Mouse (Mus musculus): ENCODE measurements around the gene Fkbp2. TPM values are rescaled to one million over a fixed set of nuclear protein-coding genes. Genes with fewer than 3 reads are reported as not detected.
A peak's percentile ranks its signal among the peaks of the same experiment; 100 is the strongest.

The Fkbp2 gene
- 78.5 and 79.0 TPM in 2 replicates for polyA plus RNA-seq (2015; fragmentation: Nextera tagmentation; extraction: Ambion mirVana)

- no peak for TF ChIP-seq CTCF (IDR thresholded peaks at IDR 0.05; ENCODE audit: low read depth)
- no peak for TF ChIP-seq EP300 (IDR thresholded peaks at IDR 0.05; ENCODE audit: low read depth)
- 1% methylated on average over 38 of the region's 38 CpGs for WGBS (ENCODE audit: insufficient replicate concordance)
These were observed at the start of gene Fkbp2 for GRCm38 (mm10) chr19:6980381-6981093. Gene Fkbp2, minus strand, starts transcription at chr19:6980501.

GRCm38 (mm10) chr19:7029531-7029930 is 49.2 kb upstream of the Fkbp2 start:
- WGBS (ENCODE audit: insufficient replicate concordance): 87% methylated on average over 5 of the region's 5 CpGs
- H3K27ac ChIP-seq (ENCODE audit: low read depth): no peak overlapping the region
- H3K36me3 ChIP-seq (replicated peaks; ENCODE audit: insufficient read depth, low read length): peaks cover 83% of the 10 kb centered on the region
- TF ChIP-seq CTCF (IDR thresholded peaks at IDR 0.05; ENCODE audit: low read depth) (no peak), EP300 (IDR thresholded peaks at IDR 0.05; ENCODE audit: low read depth) (no peak)
- H3K9me3 ChIP-seq (ENCODE audit: low read length): no peaks in the 10 kb centered on the region
- no peak overlapping the region for H3K9ac ChIP-seq (replicated peaks)
- ATAC-seq: no peak
- H3K4me2 ChIP-seq (ENCODE audit: low read depth, low read length): no peak overlapping the region
- DNase-seq: no peak
- no peak overlapping the region for H3K4me3 ChIP-seq (ENCODE audit: low read depth, low read length)
- no peaks in the 10 kb centered on the region for H3K27me3 ChIP-seq (ENCODE audit: insufficient read depth, low read length)
- no peaks in the 10 kb centered on the region for H3K4me1 ChIP-seq (ENCODE audit: insufficient read depth)

More at GRCm38 (mm10) chr19:6980381-6981093, at the start of gene Fkbp2:
- H3K4me2 ChIP-seq (ENCODE audit: low read depth, low read length): peak within 1 kb of the TSS; percentile 95
- peaks cover 23% of the 10 kb centered on the region for H3K36me3 ChIP-seq (replicated peaks; ENCODE audit: insufficient read depth, low read length)
- H3K27ac ChIP-seq (ENCODE audit: low read depth): peak within 1 kb of the TSS; percentile 93
- no peaks in the 10 kb centered on the region for H3K27me3 ChIP-seq (ENCODE audit: insufficient read depth, low read length)
- H3K4me3 ChIP-seq (ENCODE audit: low read depth, low read length): peak within 1 kb of the TSS; percentile 75
- H3K9ac ChIP-seq (replicated peaks): peak within 1 kb of the TSS; percentile 70
- H3K4me1 ChIP-seq (ENCODE audit: insufficient read depth): peaks cover 39% of the 10 kb centered on the region
- H3K9me3 ChIP-seq (ENCODE audit: low read length): no peaks in the 10 kb centered on the region
- DNase-seq: peak; percentile 99
- peak; percentile 81 for ATAC-seq

- H3K9me3 ChIP-seq (ENCODE audit: low read length): no peaks in the 10 kb centered on the region
- H3K9ac ChIP-seq (replicated peaks): peak overlapping the region; percentile 73; the same call in 1 of the 2 replicates
- ATAC-seq: peak; percentile 12
- peak overlapping the region; percentile 80 for H3K4me2 ChIP-seq (ENCODE audit: low read depth, low read length)
- TF ChIP-seq CTCF (IDR thresholded peaks at IDR 0.05; ENCODE audit: low read depth) (peak; percentile 93), EP300 (IDR thresholded peaks at IDR 0.05; ENCODE audit: low read depth) (no peak)
- 18% methylated on average over 3 of the region's 3 CpGs for WGBS (ENCODE audit: insufficient replicate concordance)
- H3K27me3 ChIP-seq (ENCODE audit: insufficient read depth, low read length): no peaks in the 10 kb centered on the region
- peak overlapping the region; percentile 97 for H3K27ac ChIP-seq (ENCODE audit: low read depth)
- DNase-seq: peak; percentile 74
- no peak overlapping the region for H3K4me3 ChIP-seq (ENCODE audit: low read depth, low read length)
- H3K4me1 ChIP-seq (ENCODE audit: insufficient read depth): peaks cover 18% of the 10 kb centered on the region
- peaks cover 56% of the 10 kb centered on the region for H3K36me3 ChIP-seq (replicated peaks; ENCODE audit: insufficient read depth, low read length)
These were observed 39.9 kb upstream of the Fkbp2 start for GRCm38 (mm10) chr19:7020224-7020641.

DNA sequence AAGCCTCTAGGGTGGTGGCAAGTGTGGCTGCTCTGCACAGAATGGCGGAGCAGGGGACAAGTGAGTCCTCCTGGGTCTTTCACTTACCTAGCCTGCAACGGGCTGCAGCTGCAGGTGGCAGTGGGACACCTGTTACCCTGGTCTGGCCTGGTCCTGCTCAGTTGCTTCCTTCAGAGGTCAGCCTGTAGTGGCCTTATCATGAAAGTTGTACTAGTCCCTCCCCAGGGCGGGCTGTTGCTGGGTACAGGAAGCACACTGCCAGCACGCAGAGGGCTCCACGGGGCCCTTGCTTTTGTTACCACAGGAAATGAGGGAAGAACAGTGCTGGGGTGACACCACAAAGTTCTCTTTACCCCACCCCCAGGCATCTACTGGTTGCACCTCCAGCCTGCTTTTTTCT is 38.9 kb upstream of the Fkbp2 start, which contains the start of gene Fermt3:
Fermt3 (minus strand) TSS at position 279 of the 400 bp plus-strand sequence.
- H3K9ac ChIP-seq (replicated peaks): peak within 1 kb of the TSS; percentile 73
- peaks cover 18% of the 10 kb centered on the region for H3K4me1 ChIP-seq (ENCODE audit: insufficient read depth)
- H3K4me3 ChIP-seq (ENCODE audit: low read depth, low read length): peak within 1 kb of the TSS; percentile 54
- TF ChIP-seq EP300 (IDR thresholded peaks at IDR 0.05; ENCODE audit: low read depth) (no peak), CTCF (IDR thresholded peaks at IDR 0.05; ENCODE audit: low read depth) (no peak)
- DNase-seq (peak; percentile 83), ATAC-seq (peak; percentile 63)
- peak within 1 kb of the TSS; percentile 97 for H3K27ac ChIP-seq (ENCODE audit: low read depth)
- peak within 1 kb of the TSS; percentile 80 for H3K4me2 ChIP-seq (ENCODE audit: low read depth, low read length)
- 30% methylated on average over 5 of the region's 5 CpGs for WGBS (ENCODE audit: insufficient replicate concordance)
- H3K9me3 ChIP-seq (ENCODE audit: low read length): no peaks in the 10 kb centered on the region
- H3K36me3 ChIP-seq (replicated peaks; ENCODE audit: insufficient read depth, low read length): peaks cover 54% of the 10 kb centered on the region
- H3K27me3 ChIP-seq (ENCODE audit: insufficient read depth, low read length): no peaks in the 10 kb centered on the region

DNA sequence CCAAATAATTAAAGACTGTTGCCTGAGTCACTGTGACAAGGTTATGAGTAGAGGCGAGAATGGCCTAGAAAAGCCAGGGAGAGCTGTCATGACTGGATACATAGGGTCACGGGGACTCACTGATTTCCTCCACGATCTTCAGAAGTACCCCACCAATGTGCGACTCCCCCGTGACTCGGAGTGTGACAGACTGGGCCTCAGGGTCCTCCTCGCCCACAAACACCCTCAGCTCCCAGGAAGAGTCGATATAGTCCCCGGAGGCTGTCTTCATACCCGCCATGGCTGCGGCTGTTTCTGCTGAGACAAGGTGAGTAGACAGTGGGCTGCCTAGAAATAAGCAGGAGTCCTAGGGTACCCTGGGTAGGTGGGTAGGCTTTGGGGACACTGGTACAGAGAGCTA is 38.2 kb upstream of the Fkbp2 start:
- WGBS (ENCODE audit: insufficient replicate concordance): 26% methylated on average over 11 of the region's 11 CpGs

More for the DNA sequence above, 38.2 kb upstream of the Fkbp2 start:
- no peaks in the 10 kb centered on the region for H3K27me3 ChIP-seq (ENCODE audit: insufficient read depth, low read length)
- peaks cover 18% of the 10 kb centered on the region for H3K4me1 ChIP-seq (ENCODE audit: insufficient read depth)
- peak overlapping the region; percentile 73 for H3K9ac ChIP-seq (replicated peaks)
- peak overlapping the region; percentile 97 for H3K27ac ChIP-seq (ENCODE audit: low read depth)
- H3K4me3 ChIP-seq (ENCODE audit: low read depth, low read length): peak overlapping the region; percentile 54
- peak overlapping the region; percentile 80 for H3K4me2 ChIP-seq (ENCODE audit: low read depth, low read length)
- H3K9me3 ChIP-seq (ENCODE audit: low read length): no peaks in the 10 kb centered on the region
- peaks cover 55% of the 10 kb centered on the region for H3K36me3 ChIP-seq (replicated peaks; ENCODE audit: insufficient read depth, low read length)
- TF ChIP-seq EP300 (IDR thresholded peaks at IDR 0.05; ENCODE audit: low read depth) (no peak), CTCF (IDR thresholded peaks at IDR 0.05; ENCODE audit: low read depth) (no peak)
- DNase-seq: no peak
- peak; percentile 9 for ATAC-seq

Data from liver, postnatal 0 days (tissue).